Comparison of ENCODE assay signal across 19 mouse cellular contexts in genomic region chr4:141466844-141467580, GRCm38 (mm10). TPM values are rescaled to one million over a fixed set of nuclear protein-coding genes. Genes with fewer than 3 reads are reported as not detected.
DNase-seq lines count a peak whose midpoint lies in the region; ATAC-seq and TF ChIP-seq lines count a peak whose summit lies in the region.
"Had no signal": no experiment of that assay in that cellular context is flagged by ENCODE, and none has a peak within 500 bp of the region (broad histone marks: within the 10 kb centered on the region; RNA-seq: fewer than 3 reads in every experiment).

No protein-coding gene starts in this region.

- H3K27me3 ChIP-seq in intestine, embryonic 15.5 days (replicated peaks), result no peaks in the 10 kb centered on the region
- no peaks in the 10 kb centered on the region for H3K27me3 ChIP-seq in intestine, embryonic 16.5 days (replicated peaks; ENCODE audit: control insufficient read depth, insufficient read depth, low read length)
- no peaks in the 10 kb centered on the region for H3K27me3 ChIP-seq in lung, embryonic 14.5 days (ENCODE audit: insufficient read depth, low read length)
- H3K27me3 ChIP-seq in small intestine, adult 2 months (ENCODE audit: control insufficient read depth, insufficient read depth, low read length), result no peaks in the 10 kb centered on the region
- H3K27me3 ChIP-seq: embryonic facial prominence, embryonic 15.5 days had no signal

- no peaks in the 10 kb centered on the region for H3K4me1 ChIP-seq in intestine, embryonic 15.5 days (replicated peaks)
- peaks cover 5% of the 10 kb centered on the region; the same call in 1 of the 2 replicates for H3K4me1 ChIP-seq in intestine, embryonic 16.5 days (ENCODE audit: control insufficient read depth, insufficient read depth, low read length)
- H3K4me1 ChIP-seq in lung, embryonic 14.5 days (ENCODE audit: insufficient read depth), result no peaks in the 10 kb centered on the region
- 0 out of 2 replicates have a peak, but pooled peaks cover 2% of the 10 kb centered on the region for H3K4me1 ChIP-seq in small intestine, adult 2 months (ENCODE audit: control insufficient read depth, insufficient read depth, insufficient read length, low read length)

- H3K4me3 ChIP-seq in intestine, embryonic 15.5 days (replicated peaks), result no peak overlapping the region
- H3K4me3 ChIP-seq in intestine, embryonic 16.5 days (ENCODE audit: low read length), result no peak overlapping the region
- H3K4me3 ChIP-seq in lung, embryonic 14.5 days (ENCODE audit: low read depth, low read length), result no peak overlapping the region
- H3K4me3 ChIP-seq in small intestine, adult 2 months (ENCODE audit: low read depth, low read length), result no peak overlapping the region
- H3K4me3 ChIP-seq: embryonic facial prominence, embryonic 15.5 days had no signal

- TF ChIP-seq POLR2A in small intestine, adult 2 months (IDR thresholded peaks at IDR 0.05; ENCODE audit: low read depth, low read length), result no peak

- no peak overlapping the region for H3K4me2 ChIP-seq in intestine, embryonic 15.5 days (replicated peaks)
- no peak overlapping the region for H3K4me2 ChIP-seq in intestine, embryonic 16.5 days (ENCODE audit: low read depth, low read length)
- no peak overlapping the region for H3K4me2 ChIP-seq in lung, embryonic 14.5 days
- H3K4me2 ChIP-seq: embryonic facial prominence, embryonic 15.5 days had no signal

- H3K9me3 ChIP-seq in intestine, embryonic 15.5 days, result no peaks in the 10 kb centered on the region
- H3K9me3 ChIP-seq in intestine, embryonic 16.5 days (ENCODE audit: control insufficient read depth, low read length), result no peaks in the 10 kb centered on the region
- no peaks in the 10 kb centered on the region for H3K9me3 ChIP-seq in lung, embryonic 14.5 days (ENCODE audit: low read depth, low read length)

- WGBS in intestine, embryonic 15.5 days, result 81% methylated on average over 15 of the region's 15 CpGs
- WGBS in intestine, embryonic 16.5 days, result 81% methylated on average over 15 of the region's 15 CpGs
- 82% methylated on average over 15 of the region's 15 CpGs for WGBS in lung, embryonic 14.5 days
- 65% methylated on average over 15 of the region's 15 CpGs for WGBS in small intestine, adult 2 months

- no peak overlapping the region for H3K27ac ChIP-seq in intestine, embryonic 15.5 days
- no peak overlapping the region for H3K27ac ChIP-seq in intestine, embryonic 16.5 days (ENCODE audit: low read length)
- no peak overlapping the region for H3K27ac ChIP-seq in lung, embryonic 14.5 days (ENCODE audit: low read depth)
- H3K27ac ChIP-seq in small intestine, adult 2 months (ENCODE audit: insufficient read depth, low read depth, low read length), result no peak overlapping the region
- H3K27ac ChIP-seq: embryonic facial prominence, embryonic 15.5 days had no signal

- ATAC-seq in intestine, embryonic 15.5 days, result peak; percentile 21
- ATAC-seq in intestine, embryonic 16.5 days, result no peak
- ATAC-seq in lung, embryonic 14.5 days (ENCODE audit: insufficient read depth), result no peak
- no peak for ATAC-seq in megakaryocyte-erythroid progenitor cell, adult 5-6 weeks (replicated peaks; ENCODE audit: low FRiP score, low TSS enrichment, poor library complexity, severe bottlenecking)
- ATAC-seq: forebrain, embryonic 14.5 days had no signal

- DNase-seq in cerebellum, postnatal 14 days, result peak; percentile 46 to 65
- DNase-seq in cerebellum, postnatal 36 days, result no peak
- DNase-seq in lung, embryonic 14.5 days, result no peak
- DNase-seq in lung, postnatal 36 days, result no peak
- DNase-seq: heart, adult 18-20 months; kidney, postnatal 10 days; lung, adult 2 months; retina, postnatal 1 day had no signal

- peaks cover 72% of the 10 kb centered on the region for H3K36me3 ChIP-seq in intestine, embryonic 15.5 days
- H3K36me3 ChIP-seq in intestine, embryonic 16.5 days (ENCODE audit: control insufficient read depth, insufficient read depth, low read length), result peaks cover 45% of the 10 kb centered on the region
- H3K36me3 ChIP-seq in lung, embryonic 14.5 days (ENCODE audit: insufficient read depth), result peaks cover 98% of the 10 kb centered on the region
- H3K36me3 ChIP-seq in small intestine, adult 2 months (ENCODE audit: control insufficient read depth, insufficient read depth, low read length), result peaks cover 92% of the 10 kb centered on the region

- no peak overlapping the region for H3K9ac ChIP-seq in intestine, embryonic 15.5 days
- H3K9ac ChIP-seq in intestine, embryonic 16.5 days (ENCODE audit: low read depth, low read length), result no peak overlapping the region
- no peak overlapping the region for H3K9ac ChIP-seq in lung, embryonic 14.5 days
- H3K9ac ChIP-seq: embryonic facial prominence, embryonic 15.5 days had no signal

- peak; percentile 14; the same call in 1 of the 2 replicates for TF ChIP-seq CTCF in lung, embryonic 14.5 days (IDR thresholded peaks at IDR 0.05; ENCODE audit: low read depth)
- TF ChIP-seq CTCF in small intestine, adult 2 months (IDR thresholded peaks at IDR 0.05; ENCODE audit: extremely low read depth, insufficient read length, insufficient replicate concordance, low read depth, low read length), result peak; percentile 10; the same call in 1 of the 2 replicates

RNA-seq across cellular contexts. Expression of gene Zbtb17, which starts 22.6 kb away (rescaled TPM):
- 25.6 and 27.2 TPM in 2 replicates for polyA plus RNA-seq in intestine, embryonic 15.5 days (2015; fragmentation: Nextera tagmentation; extraction: Ambion mirVana)
- polyA plus RNA-seq in intestine, embryonic 16.5 days (2015; fragmentation: Nextera tagmentation; extraction: Ambion mirVana), result 21.5 and 27.2 TPM in 2 replicates
- 27.2 and 30.6 TPM in 2 replicates for polyA plus RNA-seq in lung, embryonic 14.5 days (2014; fragmentation: Nextera tagmentation; extraction: Ambion mirVana)
- polyA plus RNA-seq in small intestine, adult 2 months (2012; rRNA removed), result 26.3 and 47.0 TPM in 2 replicates
- 13.4 and 16.6 TPM in 2 replicates for total RNA-seq in megakaryocyte-erythroid progenitor cell, adult 5-6 weeks (2014; fragmentation: Nextera tagmentation)
- total RNA-seq in megakaryocyte-erythroid progenitor cell, adult 5-6 weeks (2017), result 21.5 and 26.6 TPM in 2 replicates

RNA-seq across cellular contexts. Expression of gene Srarp, which starts 31.1 kb away (rescaled TPM):
- polyA plus RNA-seq in intestine, embryonic 15.5 days (2015; fragmentation: Nextera tagmentation; extraction: Ambion mirVana), result not detected in 2 replicates
- not detected in 2 replicates for polyA plus RNA-seq in intestine, embryonic 16.5 days (2015; fragmentation: Nextera tagmentation; extraction: Ambion mirVana)
- not detected in 2 replicates for polyA plus RNA-seq in lung, embryonic 14.5 days (2014; fragmentation: Nextera tagmentation; extraction: Ambion mirVana)
- polyA plus RNA-seq in small intestine, adult 2 months (2012; rRNA removed), result not detected in 2 replicates
- total RNA-seq in megakaryocyte-erythroid progenitor cell, adult 5-6 weeks (2014; fragmentation: Nextera tagmentation), result not detected in 2 replicates
- not detected in 2 replicates for total RNA-seq in megakaryocyte-erythroid progenitor cell, adult 5-6 weeks (2017)
- total RNA-seq: megakaryocyte progenitor cell, adult 5-6 weeks; monocyte, adult 5-6 weeks had no signal
- polyA plus RNA-seq: embryonic facial prominence, embryonic 15.5 days; thymus, postnatal 0 days had no signal

RNA-seq across cellular contexts. Expression of gene Hspb7, which starts 46.4 kb away (rescaled TPM):
- polyA plus RNA-seq in intestine, embryonic 15.5 days (2015; fragmentation: Nextera tagmentation; extraction: Ambion mirVana), result 3.0 and 3.1 TPM in 2 replicates
- 5.3 and 6.6 TPM in 2 replicates for polyA plus RNA-seq in intestine, embryonic 16.5 days (2015; fragmentation: Nextera tagmentation; extraction: Ambion mirVana)
- polyA plus RNA-seq in lung, embryonic 14.5 days (2014; fragmentation: Nextera tagmentation; extraction: Ambion mirVana), result 0.80 and 3.2 TPM in 2 replicates
- 4.7 and 5.8 TPM in 2 replicates for polyA plus RNA-seq in small intestine, adult 2 months (2012; rRNA removed)
- total RNA-seq in megakaryocyte-erythroid progenitor cell, adult 5-6 weeks (2014; fragmentation: Nextera tagmentation), result not detected in 2 replicates
- not detected in 2 replicates for total RNA-seq in megakaryocyte-erythroid progenitor cell, adult 5-6 weeks (2017)
- total RNA-seq: megakaryocyte progenitor cell, adult 5-6 weeks; monocyte, adult 5-6 weeks had no signal
- polyA plus RNA-seq: forebrain, embryonic 14.5 days; thymus, postnatal 0 days had no signal

RNA-seq across cellular contexts. Expression of gene Clcnkb, which starts 51.2 kb away (rescaled TPM):
- polyA plus RNA-seq in intestine, embryonic 15.5 days (2015; fragmentation: Nextera tagmentation; extraction: Ambion mirVana), result not detected in 2 replicates
- 0.24 TPM in 1 of 2 replicates, not detected in the other for polyA plus RNA-seq in intestine, embryonic 16.5 days (2015; fragmentation: Nextera tagmentation; extraction: Ambion mirVana)
- not detected in 2 replicates for polyA plus RNA-seq in lung, embryonic 14.5 days (2014; fragmentation: Nextera tagmentation; extraction: Ambion mirVana)
- not detected in 2 replicates for polyA plus RNA-seq in small intestine, adult 2 months (2012; rRNA removed)
- total RNA-seq in megakaryocyte-erythroid progenitor cell, adult 5-6 weeks (2014; fragmentation: Nextera tagmentation), result not detected in 2 replicates
- not detected in 2 replicates for total RNA-seq in megakaryocyte-erythroid progenitor cell, adult 5-6 weeks (2017)
- total RNA-seq: layer of hippocampus, postnatal 14 days; megakaryocyte progenitor cell, adult 5-6 weeks; monocyte, adult 5-6 weeks had no signal
- polyA plus RNA-seq: embryonic facial prominence, embryonic 15.5 days; forebrain, embryonic 14.5 days; lung, adult 2 months; neural tube, embryonic 14.5 days; thymus, postnatal 0 days had no signal

Comparison
In these comparisons a context has a peak if more than half of its experiments do, and no peak if none do; other contexts are left out.
1. DNase-seq: peak in cerebellum, postnatal 14 days (2 of 2); none in cerebellum, postnatal 36 days (0 of 2), lung, embryonic 14.5 days (single experiment) and lung, postnatal 36 days (single experiment).